Mouse (Mus musculus): ENCODE measurements around the gene BC030499.

Gene BC030499

DNA sequence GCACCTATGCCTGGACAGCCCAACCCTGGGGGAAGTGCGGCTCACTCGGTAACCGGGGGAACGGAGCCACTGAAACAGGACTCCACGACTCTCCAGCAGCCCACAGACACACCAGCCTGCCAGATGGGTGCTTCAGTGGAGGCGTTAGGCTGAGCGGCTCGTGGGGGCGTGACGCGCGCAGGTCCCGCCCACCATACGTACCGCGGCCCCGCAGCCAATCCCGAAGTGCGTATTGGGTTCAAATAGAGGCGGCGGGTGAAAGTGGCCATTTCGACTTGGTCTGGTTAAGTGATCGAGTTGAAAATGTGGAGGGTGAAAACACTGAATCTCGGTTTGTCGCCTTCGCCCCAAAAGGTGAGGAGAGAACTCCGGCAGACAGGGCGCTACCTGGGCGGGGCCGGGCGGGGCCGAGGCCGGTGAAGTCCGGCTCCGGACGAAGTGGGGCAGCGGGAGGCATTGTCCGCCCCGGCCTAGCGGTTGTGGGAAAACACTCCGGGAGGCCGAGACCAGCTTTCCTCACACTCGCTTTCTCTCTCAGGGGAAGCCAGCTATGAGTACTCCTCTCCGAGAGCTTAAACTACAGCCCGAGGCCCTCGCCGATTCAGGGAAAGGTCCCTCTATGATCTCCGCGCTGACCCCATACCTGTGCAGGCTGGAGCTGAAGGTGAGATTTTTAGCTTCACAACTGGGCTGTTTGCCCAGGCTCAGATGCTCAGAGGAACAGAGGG, 10.9 kb downstream of the BC030499 start, which contains the start of gene Spag5:
Gene Spag5, plus strand, starts transcription at position 173 of the 728 bp plus-strand sequence.
- DNase-seq (ENCODE audit: low read depth in 1 of 2, low spot score in 2 of 2), result peak; percentile 66 to 82

DNA sequence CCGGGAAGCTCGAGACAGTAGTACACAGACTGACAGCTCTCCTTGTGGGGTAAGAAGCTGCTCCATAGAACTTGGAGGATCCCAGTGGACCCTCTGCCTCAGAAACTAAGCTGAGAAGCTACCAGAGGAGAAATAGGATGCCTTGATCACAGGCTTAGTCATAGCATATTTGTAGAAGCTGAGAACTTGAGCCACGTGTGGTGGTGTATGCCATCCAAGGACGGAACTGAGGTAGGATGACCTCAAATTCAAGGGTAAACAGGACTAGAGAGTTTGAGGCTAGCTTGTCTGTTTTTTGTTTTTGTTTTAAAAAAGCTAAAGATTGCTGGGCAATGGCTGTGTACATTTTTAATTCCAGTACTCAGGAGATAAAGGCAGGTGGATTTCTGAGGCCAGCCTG, 14.6 kb downstream of the BC030499 start:
- no peak for DNase-seq (ENCODE audit: low read depth in 1 of 2, low spot score in 2 of 2)

DNA sequence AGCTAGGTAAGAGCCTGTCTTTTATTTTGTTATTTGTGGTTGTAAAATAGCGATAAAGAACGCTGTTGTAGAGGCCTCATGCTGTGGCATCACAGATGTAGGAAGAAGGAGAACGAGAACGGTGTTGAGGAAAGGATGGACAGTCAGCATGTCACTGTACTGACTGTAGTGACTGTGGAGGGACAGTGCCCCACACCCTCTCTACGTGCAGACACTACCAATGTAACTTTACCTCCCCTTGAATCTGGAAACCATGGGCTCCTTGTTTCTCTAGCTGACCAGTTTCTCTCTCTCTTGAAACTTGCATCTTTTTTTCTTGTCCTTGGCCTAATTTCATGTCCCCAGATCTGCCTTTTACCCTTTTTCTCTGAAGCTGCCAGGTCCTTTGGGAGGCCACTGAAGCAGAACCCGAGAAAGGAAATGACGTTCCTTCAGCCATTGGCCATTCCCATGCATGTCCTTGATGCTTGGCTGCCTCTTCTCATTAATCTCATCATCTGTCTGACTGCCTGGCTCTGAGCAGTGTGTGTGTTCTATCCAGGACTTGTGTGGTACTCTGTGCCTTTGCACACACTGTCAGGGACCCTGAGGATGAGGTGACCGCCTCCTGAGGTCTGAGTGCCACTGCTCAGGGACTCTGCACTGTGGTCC, 20.3 kb downstream of the BC030499 start:
- no peak for DNase-seq (ENCODE audit: low read depth in 1 of 2, low spot score in 2 of 2)

DNA sequence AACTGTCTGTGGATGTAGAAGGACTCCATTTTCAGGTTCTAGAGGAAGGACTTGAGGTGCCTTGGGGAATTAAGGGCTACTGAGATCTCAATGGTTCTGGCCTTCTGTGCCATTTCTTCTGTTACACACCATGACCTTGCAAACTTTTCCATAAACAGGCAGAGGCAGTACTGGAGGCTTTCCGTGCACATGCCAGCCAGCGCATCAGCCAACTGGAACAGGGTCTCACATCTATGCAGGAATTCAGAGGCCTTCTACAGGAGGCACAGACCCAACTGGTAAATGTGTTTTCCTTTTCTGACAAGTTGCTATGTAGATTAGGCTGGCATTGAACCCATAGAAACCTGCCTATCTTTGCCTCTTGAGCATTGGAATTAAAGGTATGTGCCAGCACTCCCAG, 23.0 kb downstream of the BC030499 start:
- DNase-seq (ENCODE audit: low read depth in 1 of 2, low spot score in 2 of 2), result no peak

DNA sequence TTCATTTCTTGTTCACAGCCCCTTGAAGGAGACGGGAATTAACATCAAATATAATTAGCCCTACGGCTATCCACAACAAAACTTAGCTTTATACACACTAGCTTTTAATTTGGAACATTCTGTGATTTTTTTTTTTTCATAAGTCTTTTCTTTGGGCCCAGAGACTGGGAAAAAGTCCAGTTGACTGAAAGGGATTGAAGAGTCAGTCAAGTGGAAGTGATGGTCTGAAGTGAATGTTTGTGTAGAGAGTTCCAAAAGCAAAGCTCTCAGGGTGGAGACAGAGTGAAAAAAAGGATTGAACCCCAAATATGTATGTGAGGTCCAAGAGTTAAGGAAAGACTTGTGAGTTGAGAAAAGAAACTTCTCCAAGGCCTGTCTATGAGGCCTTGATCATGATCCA, 27.8 kb downstream of the BC030499 start:
- no peak for DNase-seq (ENCODE audit: low read depth in 1 of 2, low spot score in 2 of 2)

DNA sequence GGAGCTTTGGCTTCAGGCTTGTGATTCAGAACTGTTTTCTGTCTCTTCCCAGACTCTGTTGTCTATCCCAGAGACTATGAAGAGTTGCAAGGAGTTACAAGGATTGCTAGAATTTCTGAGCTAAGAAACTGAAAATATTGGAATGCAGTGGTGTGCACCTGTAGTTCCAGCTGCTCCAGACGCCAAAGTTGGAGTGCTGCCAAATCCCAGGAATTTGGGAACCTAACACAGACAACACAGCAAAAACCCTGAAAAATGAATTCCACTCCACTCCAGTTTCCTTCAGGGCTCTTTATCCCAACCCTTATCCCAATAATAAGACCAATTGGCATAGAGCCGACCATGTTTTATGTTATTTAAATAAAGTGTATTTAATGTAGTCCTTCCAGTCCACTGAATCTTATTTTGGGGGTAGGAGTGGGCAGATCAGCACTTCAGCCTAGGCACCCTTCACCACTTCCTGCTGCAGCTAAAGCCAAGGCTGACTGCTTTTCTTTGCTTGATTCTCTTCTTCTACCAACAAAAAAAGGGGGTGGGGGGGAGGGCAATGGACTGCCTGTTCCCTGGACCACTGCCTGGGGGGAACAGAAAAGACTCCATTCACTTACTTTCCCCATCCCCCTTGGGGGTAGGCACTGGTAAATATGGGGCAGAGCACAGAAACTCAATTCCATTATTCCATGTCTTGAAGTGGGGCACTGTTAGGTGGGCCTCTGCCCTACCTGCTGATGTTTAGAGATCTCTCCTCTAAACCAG, 31.6 kb downstream of the BC030499 start:
- no peak for DNase-seq (ENCODE audit: low read depth in 1 of 2, low spot score in 2 of 2)

DNA sequence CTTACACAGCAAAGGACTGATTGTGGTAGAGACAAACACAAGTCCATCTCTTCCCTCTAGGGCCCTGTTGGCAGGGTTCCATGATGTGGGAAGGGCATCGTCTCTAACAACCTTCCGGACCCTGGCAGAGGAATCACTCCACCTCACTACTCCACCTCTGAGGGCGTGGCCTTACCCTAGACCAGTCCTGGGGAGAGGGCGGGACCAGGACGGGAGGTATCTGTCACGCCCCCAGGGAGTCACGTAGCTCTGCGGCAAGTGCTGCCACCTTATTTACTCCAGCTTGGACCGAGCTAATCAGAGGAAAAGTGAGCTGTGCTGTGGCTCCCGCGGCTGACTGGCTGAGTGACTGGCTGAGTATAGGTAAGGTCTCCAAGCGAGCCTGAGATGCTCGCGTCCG, 32.2 kb downstream of the BC030499 start, which contains the start of gene Aldoc:
Gene Aldoc, plus strand, starts transcription at position 109 of the 400 bp plus-strand sequence.
- DNase-seq (ENCODE audit: low read depth in 1 of 2, low spot score in 2 of 2), result peak in 1 of 2 experiments; percentile 50

DNA sequence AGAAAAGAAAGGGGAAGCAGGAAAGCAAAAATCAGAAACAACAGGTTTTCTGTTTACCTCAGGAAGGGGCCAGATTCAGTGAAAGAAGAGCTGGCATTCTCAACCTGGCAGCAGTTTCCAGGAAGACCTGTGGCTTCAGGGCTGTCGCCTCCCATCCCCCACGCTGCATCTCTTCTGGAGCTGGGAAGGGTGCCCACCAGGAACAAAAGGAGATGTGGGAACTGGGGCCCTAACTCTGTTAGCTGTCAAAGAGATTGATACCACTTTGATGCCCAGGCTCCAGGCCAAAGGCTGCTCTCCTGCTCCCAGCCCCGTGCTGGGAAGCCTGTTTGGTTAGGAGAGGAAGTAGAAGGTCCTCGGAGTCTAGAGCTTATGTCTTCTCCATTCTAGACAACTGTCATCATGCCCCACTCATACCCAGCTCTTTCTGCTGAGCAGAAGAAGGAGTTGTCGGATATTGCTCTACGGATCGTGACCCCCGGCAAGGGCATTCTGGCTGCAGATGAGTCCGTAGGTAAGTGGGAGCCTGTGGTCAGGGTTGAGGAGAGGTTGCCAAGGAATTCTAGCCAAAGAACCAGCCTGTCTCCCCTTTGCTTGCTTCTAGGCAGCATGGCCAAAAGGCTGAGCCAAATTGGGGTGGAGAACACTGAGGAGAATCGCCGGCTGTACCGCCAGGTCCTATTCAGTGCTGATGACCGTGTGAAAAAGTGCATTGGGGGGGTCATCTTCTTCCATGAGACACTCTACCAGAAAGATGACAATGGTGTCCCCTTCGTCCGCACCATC, 33.6 kb downstream of the BC030499 start:
- no peak for DNase-seq (ENCODE audit: low read depth in 1 of 2, low spot score in 2 of 2)

DNA sequence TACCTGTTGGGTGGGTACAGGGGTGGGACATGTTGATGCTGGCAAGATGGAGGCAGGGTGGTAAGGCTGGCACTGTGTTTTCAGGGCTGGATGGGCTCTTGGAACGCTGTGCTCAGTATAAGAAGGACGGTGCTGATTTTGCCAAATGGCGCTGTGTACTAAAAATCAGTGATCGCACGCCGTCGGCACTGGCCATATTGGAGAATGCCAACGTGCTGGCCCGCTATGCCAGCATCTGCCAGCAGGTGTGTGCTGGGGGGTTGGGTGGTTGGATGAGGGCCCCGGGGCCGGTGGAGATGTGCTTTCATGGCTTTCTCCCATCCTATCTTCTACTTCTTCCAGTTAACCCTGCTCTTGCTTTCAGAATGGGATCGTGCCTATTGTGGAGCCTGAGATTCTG, 34.3 kb downstream of the BC030499 start:
- no peak for DNase-seq (ENCODE audit: low read depth in 1 of 2, low spot score in 2 of 2)

DNA sequence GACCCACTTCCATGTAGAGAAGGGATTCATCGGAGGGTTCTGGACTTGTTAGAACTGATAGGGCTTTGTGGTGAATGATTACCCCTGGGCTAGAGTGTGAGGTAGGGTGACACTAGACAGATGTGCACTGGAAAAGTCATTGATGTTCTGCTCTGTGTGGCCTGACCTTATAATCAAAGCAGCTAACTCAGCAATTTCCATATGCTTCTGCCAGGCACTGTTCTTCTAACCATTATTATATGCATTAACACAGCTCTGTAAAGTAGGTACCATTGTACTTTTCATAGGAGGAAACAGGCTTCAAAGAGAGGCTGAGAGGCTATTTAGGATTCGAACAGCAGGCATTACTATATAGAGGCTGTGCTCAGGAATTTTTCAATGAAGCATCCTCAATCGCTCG, 36.6 kb downstream of the BC030499 start:
- no peak for DNase-seq (ENCODE audit: low read depth in 1 of 2, low spot score in 2 of 2)

DNA sequence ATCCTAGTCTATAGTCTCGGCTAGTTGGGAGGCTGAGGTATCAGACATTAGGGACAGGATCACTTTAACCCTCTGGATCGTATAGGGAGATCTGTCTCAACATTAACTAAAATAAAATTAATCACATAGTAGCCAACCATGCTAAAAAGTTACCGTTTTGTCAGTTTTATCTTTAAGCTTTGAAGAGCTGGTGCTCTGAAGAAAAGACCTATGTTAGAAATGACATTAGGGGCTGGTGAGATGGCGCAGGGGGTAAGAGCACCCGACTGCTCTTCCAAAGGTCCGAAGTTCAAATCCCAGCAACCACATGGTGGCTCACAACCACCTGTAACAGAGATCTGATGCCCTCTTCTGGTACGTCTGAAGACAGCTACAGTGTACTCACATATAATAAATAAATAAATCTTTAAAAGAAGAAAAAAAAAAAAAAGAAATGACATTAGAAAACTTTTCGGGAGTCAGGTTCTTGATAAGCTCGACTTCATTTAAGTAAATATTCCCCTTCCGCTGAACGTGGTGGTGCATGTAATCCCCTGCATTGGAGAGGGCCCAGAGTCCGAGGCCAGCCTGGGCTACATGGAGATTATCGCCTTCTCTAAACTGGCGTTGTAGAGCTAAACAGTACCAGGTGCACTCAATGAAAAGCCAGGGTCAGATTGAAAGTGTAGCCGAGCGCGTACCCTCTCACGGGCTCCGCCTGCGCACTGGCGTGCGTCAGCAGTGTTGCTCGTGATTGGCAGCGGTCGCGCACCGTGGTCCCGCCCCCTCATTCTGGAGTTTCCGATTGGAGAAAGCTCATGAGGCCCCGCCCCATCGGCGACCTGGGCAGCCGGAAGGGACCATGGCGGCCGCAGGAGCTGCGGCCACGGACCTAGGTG, 37.2 kb downstream of the BC030499 start, which contains the start of gene Pigs:
Gene Pigs, plus strand, starts transcription at position 782 of the 878 bp plus-strand sequence.
- peak; percentile 81 to 90 for DNase-seq (ENCODE audit: low read depth in 1 of 2, low spot score in 2 of 2)

DNA sequence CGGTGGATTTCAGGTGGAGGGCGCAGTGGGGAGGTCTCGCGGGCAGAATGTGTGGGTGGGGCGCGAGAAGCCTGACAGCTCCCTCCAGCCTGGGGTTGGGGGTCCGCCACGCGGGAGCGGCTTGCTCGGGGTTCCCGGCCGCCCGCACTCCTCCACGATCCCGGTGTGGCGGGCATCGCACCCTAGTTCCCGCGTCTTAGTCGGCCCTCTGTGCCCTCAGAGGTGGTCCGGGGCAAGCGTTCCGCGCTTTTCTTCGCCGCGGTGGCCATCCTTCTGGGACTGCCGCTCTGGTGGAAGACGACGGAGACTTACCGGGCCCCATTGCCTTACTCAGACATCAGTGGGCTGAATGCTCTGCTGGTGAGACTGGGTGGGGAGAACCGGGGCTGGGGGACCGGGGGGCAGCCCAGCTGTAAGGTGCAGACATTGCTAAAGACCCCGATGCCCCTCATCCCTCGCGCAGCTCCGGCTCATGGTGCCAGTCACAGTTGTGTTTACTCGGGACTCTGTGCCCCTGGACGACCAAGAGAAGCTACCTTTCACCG, 37.9 kb downstream of the BC030499 start:
- DNase-seq (ENCODE audit: low read depth in 1 of 2, low spot score in 2 of 2), result no peak

DNA sequence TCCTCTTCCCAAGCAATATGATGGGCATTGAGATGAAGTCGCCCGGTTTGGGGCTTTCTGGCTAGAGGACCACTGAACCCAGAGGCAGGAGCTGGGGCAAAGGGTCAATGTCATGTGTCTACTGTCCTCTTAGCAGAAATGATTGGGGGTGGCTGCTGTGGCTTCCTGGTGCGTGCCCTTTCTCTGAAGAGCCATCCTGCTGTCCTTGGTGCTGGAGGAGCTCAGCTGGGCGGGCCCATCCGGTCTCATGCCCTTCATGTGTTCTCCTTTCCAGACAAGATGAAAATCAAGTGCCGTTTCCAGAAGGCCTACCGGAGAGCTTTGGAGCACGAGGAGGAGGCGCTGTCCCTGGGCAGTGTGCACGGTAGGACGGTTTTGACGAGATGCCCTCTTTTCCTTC, 42.0 kb downstream of the BC030499 start:
- DNase-seq (ENCODE audit: low read depth in 1 of 2, low spot score in 2 of 2), result no peak

DNA sequence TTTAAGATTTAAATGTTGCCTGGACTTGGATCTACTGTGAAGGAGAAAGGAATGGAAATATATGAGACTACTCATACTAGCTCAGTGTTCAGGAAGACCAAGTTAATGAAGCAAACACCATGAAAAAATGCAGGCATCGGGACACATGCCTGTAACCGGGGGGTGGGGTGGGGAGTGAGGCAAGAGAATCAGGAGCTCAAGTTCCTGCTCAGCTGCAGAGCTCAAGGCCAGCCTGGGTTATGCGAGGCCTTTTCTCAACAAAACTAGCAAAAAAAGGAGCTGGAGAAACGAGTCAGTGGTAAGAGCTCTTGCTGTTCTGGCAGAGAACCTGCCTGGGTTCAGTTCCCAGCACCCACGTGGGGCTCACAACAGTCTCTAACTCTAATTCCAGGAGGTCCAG, 43.4 kb downstream of the BC030499 start:
- no peak for DNase-seq (ENCODE audit: low read depth in 1 of 2, low spot score in 2 of 2)

DNA sequence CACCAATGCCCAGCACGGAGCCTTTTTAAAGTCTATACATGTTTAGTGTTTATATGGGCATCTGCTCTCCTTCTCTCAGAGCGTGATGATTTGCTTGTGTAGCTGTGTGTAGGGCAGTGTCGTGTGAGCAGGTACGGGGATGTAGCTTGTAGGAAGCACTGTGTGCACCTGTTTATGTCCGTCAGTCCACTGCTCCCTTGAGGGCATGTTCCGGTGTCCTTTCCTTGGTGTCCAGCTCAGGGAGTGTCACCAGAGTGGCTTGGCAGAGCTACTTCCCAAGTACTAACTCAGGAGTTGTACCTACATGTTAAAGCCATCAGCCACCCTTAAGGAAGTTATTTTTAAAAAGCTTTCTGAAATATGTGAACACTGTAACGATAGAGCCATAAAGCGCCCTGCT, 46.4 kb downstream of the BC030499 start:
- DNase-seq (ENCODE audit: low read depth in 1 of 2, low spot score in 2 of 2), result no peak

DNA sequence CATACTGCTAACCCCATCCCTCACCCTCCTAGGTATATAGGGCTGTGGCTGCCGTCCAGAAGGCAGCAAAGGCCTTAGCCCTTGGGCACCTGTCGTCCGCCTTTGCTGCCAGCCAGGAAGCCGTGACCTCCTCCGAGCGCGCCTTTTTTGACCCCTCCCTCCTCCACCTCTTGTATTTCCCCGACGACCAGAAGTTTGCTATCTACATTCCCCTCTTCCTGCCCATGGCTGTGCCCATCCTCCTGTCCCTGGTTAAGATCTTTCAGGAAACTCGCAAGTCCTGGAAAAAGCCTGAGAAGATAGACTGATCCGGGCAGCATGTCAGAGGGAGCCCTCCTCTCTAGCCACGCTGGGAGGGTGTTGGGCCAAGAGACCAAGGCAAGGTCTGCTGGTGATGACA, 51.1 kb downstream of the BC030499 start:
- no peak for DNase-seq (ENCODE audit: low read depth in 1 of 2, low spot score in 2 of 2)

DNA sequence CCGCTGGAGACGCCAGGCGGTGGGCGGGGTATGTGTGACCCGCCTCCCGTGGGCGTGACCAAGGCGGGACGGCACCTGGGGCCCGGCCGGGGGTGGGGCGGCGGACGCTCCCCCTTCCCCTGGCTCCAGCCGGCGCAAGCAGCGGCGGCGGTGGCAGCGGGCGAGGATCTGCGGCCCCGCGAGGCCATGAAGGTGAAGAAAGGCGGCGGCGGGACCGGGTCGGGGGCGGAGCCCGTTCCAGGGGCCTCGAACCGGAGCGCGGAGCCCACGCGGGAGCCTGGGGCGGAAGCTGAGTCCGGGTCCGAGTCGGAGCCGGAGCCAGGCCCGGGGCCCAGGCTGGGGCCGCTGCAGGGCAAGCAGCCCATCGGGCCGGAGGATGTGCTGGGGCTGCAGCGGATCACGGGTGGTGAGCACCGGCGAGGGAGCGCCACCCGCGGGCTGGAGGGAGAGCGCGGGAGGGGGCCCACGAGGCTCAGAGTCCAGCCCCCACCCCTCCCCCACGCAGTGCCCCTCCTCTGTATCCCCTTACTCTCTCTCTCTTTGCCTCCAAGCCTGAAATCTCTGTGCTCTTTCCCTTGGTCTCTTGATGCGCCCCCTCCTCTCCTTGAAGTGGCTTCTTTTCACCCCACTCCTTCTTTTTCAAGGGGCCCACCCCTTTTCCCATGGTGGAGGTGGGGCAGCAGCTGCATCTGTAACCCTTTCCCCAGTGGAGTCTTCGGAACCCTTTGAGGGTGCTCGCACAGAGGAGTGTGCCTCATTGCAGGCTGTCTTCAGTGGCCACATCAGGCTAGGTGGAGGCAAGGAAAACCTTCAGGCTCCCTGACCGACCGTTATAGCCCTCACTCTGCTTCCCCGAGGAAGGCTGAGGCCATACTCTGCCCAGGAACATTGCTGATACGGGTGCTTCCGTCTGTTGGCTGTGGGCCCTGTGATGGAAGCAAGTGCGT, 53.0 kb downstream of the BC030499 start, which contains the start of gene Unc119:
Gene Unc119, plus strand, starts transcription at position 102 of the 947 bp plus-strand sequence.
- DNase-seq (ENCODE audit: low read depth in 1 of 2, low spot score in 2 of 2), result no peak

DNA sequence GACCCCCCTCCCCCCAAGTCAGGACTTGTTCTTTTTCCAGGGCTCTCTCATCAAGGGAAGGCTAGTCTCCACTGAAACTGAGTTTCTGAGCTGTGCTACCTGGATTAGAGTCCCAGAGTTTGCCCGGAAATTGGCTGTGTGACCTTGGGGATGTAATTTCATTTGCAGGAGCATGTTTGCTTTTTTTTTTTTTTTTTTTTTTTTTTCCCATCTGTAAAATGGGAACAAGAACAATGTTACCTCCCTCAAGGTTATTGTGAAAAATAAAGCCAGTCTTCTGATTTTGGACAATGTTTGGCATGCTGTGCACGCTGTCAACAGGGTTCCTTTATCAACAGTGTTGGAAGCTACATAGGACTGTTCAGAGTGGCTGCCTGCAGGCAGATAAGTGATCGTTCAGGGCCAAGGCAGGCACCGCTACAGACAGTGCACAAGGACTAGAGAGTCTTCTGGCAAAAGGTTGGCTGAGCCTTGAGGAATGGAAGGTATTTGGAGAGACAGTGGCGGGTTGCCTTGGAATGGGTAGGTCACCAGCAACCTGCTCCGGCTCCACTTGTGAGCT, 53.8 kb downstream of the BC030499 start:
- DNase-seq (ENCODE audit: low read depth in 1 of 2, low spot score in 2 of 2), result no peak
